Mouse (Mus musculus) kidney, adult 9 months (tissue): Measurements from ENCODE around the gene Thpo.

Experiments
- DNase-seq: peaks from one replicate; pipeline ENCODE4 v3.0.0; 2022

The Thpo gene

DNA sequence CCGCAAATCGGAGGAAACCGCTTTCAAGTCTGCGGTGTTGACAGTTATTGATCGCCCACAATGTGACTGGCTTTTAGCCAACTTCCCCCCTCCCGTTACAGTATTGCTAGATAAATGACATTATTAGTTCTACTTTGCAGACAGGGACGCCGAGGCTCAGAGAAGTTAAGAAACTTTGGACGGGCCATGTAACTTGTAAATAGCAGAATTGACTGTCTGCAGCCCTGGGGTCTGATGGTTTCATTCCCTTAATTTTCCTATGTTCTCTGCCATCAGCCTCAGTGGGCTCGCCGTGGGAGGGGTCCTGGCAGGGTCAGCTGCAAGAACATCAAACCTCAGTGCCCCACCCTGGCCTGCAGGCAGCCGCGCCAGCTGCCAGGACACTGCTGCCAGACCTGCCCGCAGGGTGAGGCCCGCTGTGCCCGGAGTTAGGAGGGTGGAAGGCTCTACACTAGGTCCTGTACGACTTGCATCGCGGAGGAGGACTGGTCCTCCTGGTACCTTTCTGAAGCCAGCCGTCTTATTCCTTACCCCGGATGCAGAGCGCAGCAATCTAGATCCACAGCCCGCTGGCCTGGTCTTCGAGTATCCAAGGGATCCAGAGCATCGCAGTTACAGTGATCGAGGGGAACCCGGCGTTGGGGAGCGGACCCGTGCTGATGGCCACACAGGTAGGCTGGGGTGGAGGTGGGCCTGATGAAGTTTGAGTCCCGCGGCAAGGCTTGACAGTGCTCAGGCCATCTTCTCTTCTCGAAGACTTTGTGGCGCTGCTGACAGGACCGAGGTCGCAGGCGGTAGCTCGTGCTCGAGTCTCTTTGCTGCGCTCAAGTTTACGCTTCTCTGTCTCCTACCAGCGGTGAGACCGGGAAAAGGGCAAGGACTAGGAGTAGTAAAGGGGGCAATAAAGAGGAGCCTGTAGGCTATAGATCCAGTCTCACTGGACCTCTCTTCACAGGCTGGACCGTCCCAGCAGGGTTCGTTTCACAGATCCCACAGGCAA is at the start of gene Thpo:
TSS of gene Thpo (minus strand) at position 781 of the 1,000 bp plus-strand sequence.
- no peak for DNase-seq

- DNase-seq = peak; percentile 40
Measured at GRCm38 (mm10) chr16:20783891-20784290, 49.6 kb upstream of the Thpo start.

DNA sequence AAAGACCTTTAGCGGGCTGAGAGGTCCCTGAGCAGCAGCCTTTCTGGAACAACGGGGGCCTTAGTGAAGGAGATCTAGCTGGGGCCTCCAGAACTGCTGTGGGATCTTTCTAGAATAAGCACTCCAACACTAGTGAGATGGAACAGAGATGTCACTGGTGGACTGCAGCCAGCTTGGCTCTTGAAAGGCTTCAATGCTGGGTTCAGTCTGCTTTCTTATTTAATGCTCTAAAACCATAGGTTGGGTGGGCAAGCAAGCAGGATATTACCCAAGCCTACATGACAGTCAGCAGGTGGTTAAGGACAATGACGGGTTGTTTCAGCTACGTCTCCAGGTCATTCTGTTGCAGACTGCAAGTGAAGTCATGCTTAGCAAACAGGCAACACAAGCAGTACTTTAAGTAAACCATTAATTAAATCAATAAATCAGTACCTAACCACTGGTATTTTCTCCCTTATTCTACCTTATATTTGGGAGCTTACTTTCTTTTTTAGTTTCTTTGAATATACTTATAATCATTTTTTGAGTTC is 46.9 kb upstream of the Thpo start:
- DNase-seq = peak; percentile 74

GRCm38 (mm10) chr16:20779846-20780245 is 45.5 kb upstream of the Thpo start:
- no peak for DNase-seq

- DNase-seq = no peak
Measured at GRCm38 (mm10) chr16:20775021-20775420, 40.7 kb upstream of the Thpo start.

- peak; percentile 49 for DNase-seq
Measured at GRCm38 (mm10) chr16:20765244-20765643, 30.9 kb upstream of the Thpo start.

DNA sequence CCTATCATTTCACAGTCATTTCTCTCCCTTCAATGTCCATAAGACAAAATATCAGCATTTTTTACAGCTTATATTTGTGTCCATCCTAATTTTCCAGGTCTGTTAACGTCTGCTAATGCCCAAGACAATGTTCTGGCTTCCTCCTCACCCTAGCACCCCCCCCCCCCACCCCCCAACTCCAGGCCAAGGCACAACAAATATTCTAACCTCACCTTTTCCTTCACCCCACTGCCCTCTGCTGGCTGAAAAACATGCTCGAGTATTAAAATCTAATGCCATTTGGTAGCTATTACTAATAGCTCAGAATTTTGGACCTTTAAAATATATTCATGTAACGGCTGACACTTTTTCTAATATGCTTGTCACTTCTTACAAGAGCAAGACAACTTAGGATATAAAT is 27.4 kb upstream of the Thpo start:
- DNase-seq = peak; percentile 60

GRCm38 (mm10) chr16:20757385-20757784 is 23.1 kb upstream of the Thpo start:
- no peak for DNase-seq

GRCm38 (mm10) chr16:20756052-20756451 is 21.7 kb upstream of the Thpo start:
- DNase-seq = no peak

DNA sequence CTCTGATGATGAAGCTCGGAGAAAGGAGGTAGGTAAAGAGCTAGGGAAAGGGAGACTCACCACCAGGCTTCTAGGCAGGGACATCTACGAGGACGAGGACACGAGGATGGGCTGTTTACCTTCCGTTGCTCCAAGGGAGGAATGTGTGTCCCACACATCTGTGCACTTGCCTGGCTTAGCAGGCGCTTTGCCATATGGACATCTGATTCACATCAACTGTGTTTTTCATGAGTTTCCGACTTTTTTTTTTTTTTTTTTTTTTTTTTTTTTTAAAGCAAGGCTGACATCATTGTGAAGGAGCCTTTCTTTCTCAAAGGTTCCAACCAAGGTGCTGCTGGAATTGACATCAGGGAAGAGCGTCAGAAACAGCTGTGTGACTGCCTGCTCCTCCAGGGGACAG is 16.2 kb upstream of the Thpo start:
- DNase-seq = no peak

DNA sequence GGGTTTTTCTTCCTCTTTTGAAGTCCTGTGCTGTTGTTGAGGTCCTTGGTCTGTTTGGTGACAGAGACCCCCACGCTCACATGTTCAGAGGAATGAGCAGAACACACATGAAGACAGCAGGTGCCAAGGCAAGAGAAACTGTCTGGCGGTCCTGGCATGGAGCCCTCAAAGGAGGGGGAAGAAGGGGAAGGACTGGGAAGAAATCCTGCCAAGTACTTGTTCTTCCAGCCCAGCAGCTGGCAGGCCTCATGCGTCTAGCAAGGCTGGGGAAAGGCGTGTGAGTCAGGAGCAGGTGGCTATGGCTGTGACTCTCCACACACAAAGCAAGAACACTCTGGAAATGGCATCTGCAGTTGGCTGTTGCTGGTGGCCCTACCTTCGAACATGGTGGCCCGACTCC is 12.3 kb upstream of the Thpo start:
- DNase-seq = peak; percentile 15

- DNase-seq = no peak
Measured at GRCm38 (mm10) chr16:20739845-20740244, 5.5 kb upstream of the Thpo start.

GRCm38 (mm10) chr16:20736823-20737222 is 2.5 kb upstream of the Thpo start:
- no peak for DNase-seq

GRCm38 (mm10) chr16:20736168-20736567 is 1.9 kb upstream of the Thpo start:
- DNase-seq = no peak

- DNase-seq = no peak
Measured at GRCm38 (mm10) chr16:20735651-20736050, 1.3 kb upstream of the Thpo start.

- peak; percentile 45 for DNase-seq
Measured at GRCm38 (mm10) chr16:20732925-20733730, 1.2 kb downstream of the Thpo start, which contains the start of gene Chrd. Chrd (plus strand) TSS chr16:20733127.

- no peak for DNase-seq
Measured at GRCm38 (mm10) chr16:20732251-20732924, 1.9 kb downstream of the Thpo start.

DNA sequence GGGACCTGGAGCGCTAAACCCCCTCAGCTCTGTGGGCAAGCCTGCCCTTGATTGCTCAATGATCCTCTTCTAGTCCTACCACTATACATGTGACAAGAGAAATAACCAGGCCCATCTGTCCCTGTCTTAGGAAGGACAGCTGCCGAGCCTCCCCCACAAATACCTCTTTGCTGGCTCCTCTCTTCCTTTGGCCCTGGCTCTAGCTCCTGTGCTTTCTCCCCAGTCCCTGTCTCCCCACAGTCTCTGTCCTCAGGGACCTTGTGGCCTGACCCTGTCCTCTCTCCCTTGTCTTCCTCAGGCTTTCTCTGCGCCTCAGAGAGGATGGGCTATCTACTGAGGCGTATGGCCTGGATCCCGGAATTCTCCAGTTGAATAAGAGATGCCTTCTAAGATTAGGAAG is 2.6 kb downstream of the Thpo start:
- no peak for DNase-seq

DNA sequence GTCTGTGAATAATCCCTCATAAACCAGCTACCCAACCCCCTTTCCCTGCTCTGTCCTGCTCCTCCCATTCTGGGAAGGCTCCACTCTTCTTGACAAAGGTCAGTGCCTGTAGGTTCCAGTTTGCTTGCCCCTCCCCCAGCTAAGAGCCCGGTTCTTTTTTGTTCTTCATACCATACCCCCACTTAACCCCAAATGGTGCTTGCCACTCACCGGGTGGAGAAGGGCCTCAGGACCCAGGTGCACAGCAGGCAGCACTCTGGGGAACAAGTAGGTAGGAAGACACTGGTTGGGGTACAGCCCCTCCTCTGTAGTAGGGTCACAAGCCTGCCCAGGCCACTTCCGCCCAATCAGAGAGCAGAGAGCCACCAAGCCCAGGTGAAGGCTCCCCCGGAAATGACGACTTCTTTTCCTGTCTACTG is 4.0 kb downstream of the Thpo start:
- DNase-seq = peak; percentile 86

DNA sequence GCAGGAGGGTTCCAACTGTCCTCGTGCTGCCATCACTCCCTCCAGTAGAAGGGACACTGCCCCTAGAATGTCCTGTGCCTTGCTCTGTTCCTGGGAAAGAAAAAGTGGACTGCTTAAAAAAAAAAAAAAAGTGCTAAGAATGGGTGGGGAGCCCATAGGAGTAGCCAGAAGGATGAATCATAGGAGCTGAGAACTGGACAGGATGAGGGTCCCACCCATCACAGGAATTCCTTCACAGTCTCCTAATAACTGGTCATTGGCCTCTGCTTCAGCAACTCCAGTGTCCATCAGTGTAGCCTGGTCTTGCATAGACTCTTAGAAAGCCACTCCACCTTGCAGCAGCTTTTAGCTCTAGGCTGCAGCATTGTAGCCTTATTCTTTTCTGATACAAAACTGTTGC is 7.9 kb downstream of the Thpo start:
- DNase-seq = no peak

- DNase-seq = no peak
Measured at GRCm38 (mm10) chr16:20725750-20726149, 8.6 kb downstream of the Thpo start.

GRCm38 (mm10) chr16:20725321-20725720 is 9.0 kb downstream of the Thpo start:
- DNase-seq = no peak

GRCm38 (mm10) chr16:20724338-20724748 is 10.0 kb downstream of the Thpo start:
- peak; percentile 73 for DNase-seq
